Mouse (Mus musculus): ENCODE results near the gene Gorab.

The Gorab gene

GRCm38 (mm10) chr1:163356167-163356566 lies 47.3 kb downstream of the Gorab start:
- no peak for DNase-seq

GRCm38 (mm10) chr1:163355626-163356156 lies 47.8 kb downstream of the Gorab start:
- no peak for DNase-seq

DNA sequence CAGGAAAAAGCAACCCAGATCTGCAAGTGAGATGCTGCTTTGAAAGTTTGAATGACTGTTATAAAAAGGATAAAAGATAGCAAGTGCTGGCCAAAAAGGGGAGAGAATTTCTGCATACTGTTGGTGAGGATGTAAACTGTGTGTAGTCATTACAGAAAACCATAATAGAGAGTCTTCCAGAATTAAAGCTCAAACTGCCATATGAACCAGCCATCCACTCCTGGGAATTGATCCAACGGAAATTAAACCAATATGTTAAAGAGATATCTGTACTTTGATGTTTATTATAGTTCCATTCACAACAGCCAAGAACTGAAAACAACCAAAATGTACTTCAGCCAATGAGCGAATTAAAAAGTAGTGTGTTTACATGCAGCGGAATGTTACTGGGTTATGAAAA lies 52.5 kb downstream of the Gorab start:
- DNase-seq, result no peak

DNA sequence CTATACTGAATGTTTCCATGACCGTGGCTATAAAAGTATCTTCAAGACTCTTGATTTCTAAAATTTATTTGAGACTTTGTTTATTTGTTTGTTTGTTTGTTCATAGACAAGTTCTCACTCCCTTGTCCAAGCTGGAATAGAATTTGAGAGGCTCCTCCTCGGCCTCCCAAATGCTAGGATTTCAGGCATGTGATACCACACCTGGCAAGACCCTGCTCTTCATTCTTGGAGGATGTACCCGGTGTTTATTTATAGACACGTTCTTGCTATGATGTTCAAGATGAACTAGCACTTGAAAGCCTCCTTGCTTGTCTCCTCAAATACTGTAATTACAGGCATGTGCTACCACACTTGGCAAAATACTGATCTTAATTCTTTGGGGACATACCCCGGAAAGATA lies 57.9 kb downstream of the Gorab start:
- no peak for DNase-seq

DNA sequence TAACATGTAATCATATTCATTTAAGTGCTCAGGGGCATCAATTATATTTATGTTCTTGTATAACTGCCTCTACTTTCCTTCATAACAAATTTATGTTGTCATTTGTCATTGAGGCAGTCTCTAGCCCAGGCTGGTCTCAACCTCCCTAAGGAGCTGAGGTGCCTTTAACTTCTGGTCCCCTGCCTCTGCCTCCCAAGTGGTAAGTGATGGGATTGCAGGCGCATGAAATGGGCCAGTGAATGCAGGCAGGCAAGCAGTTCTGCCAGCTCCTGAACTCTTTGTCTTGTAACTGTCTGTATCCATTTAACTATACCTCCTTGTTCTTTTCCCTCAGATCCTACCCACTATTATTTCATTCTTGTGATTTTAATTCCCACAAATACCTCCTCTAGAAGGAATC lies 58.5 kb downstream of the Gorab start:
- no peak for DNase-seq

- DNase-seq, result no peak
These were observed 64.3 kb downstream of the Gorab start for GRCm38 (mm10) chr1:163339219-163339561.

DNA sequence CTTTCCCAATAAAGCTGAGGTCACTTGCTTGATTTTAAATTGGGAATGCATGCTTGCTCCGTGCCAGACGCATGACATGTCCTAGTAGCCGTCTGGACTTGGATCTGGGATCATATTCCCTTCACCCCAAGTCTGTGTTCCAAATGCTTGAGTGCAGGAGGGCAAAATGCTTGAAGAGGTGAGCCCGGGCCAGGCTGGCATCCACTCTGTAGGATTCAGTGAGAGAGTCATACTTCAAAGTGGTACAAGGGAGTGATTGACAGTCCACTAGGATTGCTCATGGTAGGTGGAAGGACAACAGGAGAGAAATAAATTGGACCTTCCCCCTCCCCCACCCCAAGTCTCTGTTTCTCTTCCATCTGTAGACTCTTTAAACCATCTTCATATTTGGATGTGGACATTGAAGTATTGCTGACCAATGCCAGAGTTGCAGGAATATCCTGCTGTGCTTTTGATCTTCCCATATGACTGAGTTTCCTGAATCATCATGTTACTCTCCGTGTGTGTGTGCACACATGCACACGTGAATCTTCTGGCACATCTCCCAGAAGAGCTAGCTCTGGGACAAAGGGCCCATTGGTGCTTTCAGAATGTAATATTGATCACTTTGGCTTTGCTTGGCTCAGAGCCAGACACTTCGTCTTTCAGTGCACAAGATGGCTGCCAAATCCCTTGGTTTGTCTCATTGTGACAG lies 64.8 kb downstream of the Gorab start:
- DNase-seq, result no peak

DNA sequence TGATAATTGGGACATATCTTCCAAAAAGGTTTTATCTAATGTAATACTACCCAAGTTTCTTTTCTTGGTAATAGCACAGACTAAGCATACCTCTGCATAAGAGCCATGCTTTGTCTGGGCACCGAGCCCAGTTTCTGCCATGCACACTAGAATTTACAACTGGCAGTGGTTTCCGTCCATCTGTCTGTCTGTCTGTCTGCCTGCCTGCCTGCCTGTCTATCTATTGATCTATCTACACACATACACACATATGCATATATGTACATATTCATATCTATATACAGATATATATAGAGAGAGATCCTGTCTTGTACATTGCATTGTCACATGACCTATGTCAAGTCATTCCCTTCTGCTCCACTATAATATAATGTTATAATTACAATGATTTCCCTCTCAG lies 65.6 kb downstream of the Gorab start:
- no peak for DNase-seq
